Mouse (Mus musculus): Measurements from ENCODE around the gene Srrd.
A peak's percentile ranks its signal among the peaks of the same experiment; 100 is the strongest.

Srrd gene

GRCm38 (mm10) chr5:112342463-112343204 lies at the start of gene Srrd, which contains the start of gene Hps4:
TSS of gene Srrd (minus strand) at chr5:112343040.
TSS of gene Hps4 (plus strand) at chr5:112343083.
- DNase-seq, result peak; percentile 93

DNA sequence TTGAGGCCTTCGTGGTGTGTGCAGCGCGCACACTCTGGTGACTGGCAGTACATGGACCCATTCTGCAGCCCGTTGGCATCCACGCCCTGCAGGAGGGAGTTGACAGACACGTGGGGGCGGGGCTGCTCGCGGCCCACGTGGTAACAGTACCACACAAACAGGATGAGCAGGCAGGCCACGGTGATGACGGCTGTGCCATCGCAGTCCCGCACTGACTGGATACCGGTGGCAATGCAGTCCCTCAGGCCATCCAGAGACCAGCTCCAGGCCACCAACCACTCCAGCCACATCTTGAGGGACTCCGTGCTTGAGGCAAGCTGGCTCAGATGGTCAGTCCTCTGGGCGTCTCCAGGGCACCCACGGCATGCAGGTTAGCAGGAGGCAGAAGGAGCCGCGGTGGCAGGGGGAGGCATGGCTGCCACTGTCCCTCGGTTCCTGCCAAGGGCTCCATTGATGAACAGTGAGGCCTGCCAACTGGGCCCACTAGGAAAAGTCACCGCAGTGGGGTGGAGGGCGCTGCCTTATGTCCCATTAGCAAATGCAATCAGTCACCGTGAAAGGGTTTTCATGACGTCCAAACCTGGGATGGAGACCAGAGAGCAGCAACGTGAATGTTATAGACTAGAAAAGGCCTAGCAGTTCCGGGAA lies 49.0 kb upstream of the Srrd start:
- DNase-seq, result no peak

DNA sequence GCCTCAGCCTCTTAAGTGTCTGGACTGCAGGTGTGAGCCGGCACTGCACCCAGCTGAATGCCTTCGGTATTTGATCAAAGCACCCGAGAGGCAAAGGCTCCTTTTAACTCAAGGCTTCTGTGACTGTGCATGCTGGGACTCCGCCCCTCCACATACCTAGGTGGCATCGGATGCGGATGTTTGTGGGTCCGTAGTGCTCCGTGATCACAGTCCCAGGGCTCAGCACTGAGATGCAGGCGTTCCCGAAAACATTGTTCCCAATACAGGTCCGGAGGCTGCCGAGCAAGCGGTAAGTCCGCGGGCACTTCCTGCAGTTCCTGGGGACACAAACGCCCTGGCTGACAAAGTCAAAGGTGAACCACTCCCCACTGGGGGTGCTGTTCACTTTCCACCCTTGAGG lies 48.2 kb upstream of the Srrd start:
- no peak for DNase-seq

GRCm38 (mm10) chr5:112389352-112389751 lies 46.5 kb upstream of the Srrd start:
- DNase-seq, result no peak

DNA sequence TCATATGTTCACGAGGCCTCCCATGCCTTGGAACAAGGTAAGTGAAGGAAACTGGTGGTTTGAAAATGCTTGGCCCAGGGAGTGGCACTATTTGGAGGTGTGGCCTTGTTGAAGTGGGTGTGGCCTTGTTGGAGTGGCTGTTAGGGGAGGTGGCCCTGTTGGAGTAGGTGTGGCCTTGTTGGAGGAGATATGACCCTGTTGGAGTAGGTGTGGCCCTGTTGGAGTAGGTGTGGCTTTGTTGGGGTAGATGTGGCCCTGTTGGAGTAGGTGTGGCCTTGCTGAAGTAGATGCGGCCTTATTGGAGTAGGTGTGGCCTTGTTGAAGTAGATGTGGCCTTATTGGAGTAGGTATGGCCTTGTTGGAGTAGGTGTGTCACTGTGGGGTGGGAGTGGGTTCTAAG lies 43.1 kb upstream of the Srrd start:
- DNase-seq, result no peak

GRCm38 (mm10) chr5:112384805-112385472 lies 42.1 kb upstream of the Srrd start:
- no peak for DNase-seq

DNA sequence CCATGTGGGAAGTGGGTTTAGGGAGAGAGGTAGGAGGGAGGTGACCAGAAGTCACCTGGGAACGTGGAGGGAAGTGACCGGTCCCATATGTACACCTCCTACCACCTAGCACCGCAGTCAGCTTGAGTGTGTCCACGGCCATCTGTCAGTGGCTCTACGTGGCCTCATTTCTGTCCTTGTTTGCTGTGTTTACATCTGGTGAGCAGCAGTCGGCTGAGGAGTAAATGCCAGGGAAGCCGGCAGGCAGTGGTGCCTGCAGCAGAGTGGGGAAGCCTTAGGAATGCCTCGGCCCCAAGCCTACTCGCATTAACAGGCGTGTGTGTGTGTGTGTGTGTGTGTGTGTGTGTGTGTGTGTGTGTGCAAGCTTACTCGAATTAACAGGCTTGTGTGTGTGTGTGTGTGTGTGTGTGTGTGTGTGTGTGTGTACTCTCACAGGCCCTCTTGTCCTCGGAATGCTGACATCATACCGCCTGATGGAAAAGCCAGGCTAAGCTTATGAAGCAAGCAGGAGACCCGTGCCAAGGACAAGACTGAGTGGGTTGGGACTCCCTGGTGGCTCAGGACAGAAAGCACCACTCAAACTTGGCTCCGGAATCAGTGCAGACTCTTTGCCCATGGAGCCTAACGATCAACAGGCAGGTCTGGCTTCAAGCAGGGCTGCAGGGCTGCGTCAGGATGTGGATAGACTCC lies 39.9 kb upstream of the Srrd start:
- no peak for DNase-seq

DNA sequence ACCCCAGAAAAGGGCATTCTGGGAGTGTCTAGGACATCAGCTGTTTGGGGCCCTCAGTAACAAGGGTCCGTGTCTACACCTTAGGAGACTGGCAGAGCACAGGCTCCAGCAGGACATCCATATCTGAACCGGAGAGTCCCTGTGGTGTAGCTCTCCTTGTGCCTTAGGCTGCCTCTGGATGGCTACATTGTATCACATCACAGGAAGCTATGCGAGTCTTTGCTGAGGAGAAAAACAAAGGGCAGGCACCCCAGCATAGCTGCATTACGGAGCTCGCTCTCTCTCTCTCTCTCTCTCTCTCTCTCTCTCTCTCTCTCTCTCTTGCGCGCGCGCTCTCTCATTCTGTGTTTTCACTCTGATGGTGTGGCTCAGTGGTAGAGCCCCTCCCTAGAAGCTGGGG lies 39.2 kb upstream of the Srrd start:
- DNase-seq, result no peak

DNA sequence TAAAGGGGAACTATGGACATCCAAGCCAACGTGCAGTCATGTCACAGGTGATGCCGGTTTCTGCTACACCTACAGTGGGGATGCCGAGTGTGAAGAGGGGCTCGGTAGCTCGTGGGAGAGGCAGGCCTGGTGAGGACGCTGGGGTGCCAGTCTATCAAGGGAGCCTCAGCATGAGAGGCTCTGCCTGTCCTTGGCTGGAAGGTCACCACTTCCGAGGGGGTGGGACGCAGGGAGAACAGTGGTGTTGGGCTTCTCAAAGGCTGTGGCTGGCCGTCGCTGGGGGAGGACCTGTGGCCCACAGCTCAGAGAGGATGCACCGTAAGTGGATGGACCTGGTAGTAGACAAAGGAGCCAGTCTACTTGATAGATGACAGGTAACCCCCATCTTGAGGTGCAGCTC lies 38.3 kb upstream of the Srrd start:
- no peak for DNase-seq

- no peak for DNase-seq
These were observed 35.9 kb upstream of the Srrd start for GRCm38 (mm10) chr5:112378716-112379115.

DNA sequence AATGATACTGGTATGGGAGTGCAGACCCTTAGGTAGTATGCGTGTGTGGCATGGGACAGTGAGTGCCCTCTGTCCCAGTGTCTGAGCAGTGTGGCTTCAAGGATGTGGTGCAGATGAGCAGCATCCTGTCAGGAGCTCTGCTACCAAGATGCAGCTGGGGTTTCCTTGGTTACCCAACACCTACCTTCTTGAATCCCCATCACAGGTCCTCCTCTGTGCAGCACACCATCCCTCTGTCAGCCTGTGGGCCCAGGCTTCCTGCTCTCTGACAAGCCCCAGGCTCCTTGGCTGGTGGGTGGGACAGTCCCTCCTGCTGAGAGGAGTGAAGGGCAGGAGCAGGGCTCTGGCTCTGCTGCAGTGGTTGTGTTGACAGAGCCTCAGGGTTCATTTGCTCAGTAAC lies 34.5 kb upstream of the Srrd start:
- DNase-seq, result no peak

- DNase-seq, result no peak
These were observed 33.3 kb upstream of the Srrd start for GRCm38 (mm10) chr5:112376111-112376510.

DNA sequence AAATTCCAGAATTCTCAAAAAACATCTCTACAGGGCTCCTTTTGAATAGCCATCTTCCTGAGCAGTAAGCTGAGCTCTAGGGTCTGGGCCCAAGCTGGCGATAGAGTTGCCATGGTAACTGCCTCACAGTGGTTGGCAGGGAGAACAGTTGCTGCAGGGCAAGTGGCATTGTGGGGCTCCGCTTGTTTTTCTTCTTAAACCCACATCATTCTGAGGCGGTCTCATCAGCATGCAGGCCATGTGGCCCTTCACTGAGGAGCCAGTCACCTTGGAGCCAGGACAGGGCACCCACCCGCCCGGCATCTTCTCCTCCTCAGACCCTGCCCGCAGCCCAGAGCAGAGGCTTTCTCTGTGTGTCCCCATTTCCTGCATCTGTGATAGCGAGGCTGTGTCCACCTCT lies 29.1 kb upstream of the Srrd start:
- DNase-seq, result peak; percentile 57

GRCm38 (mm10) chr5:112370236-112370813 lies 27.5 kb upstream of the Srrd start:
- DNase-seq, result no peak

DNA sequence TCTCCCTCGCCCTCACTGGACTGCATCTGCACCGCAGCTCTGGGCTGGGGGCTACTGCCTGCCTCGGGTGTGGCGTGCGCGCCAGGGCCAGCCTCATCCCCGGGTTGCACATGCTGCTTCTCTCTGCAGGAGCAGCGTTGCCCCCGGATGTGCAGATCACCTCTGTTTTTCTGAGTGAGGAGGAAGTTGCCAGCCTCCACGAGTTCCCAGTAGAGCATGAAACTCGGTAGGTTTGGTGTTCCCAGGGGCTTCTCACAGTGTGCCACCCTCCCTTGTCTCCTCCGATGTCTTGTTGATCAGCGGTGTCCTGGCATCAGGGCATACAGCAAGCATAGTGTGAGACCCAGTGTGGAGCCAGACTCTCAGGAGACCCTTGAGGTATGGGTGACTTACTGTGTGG lies 26.5 kb upstream of the Srrd start:
- DNase-seq, result no peak

DNA sequence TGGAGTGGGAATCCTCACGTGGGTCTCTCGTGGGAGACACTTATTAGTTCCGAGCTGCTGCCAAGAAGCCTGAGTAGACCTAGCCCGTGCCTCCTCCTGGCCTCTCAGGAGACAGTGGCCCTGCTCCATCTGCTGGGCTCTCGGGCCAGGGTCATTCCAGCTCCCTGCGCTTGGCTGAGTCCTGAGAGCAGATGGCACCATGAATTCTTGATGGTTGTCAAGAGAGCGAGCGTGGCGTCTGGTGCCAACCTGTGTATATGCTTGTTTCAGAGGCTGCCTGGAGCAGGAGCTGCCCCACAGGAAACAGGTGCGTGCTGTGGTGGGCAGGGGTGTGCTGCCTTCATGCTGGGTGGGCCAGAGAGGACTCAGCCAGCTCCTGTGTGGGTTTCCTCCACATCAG lies 25.8 kb upstream of the Srrd start:
- no peak for DNase-seq

GRCm38 (mm10) chr5:112367929-112368328 lies 25.1 kb upstream of the Srrd start:
- DNase-seq, result no peak

DNA sequence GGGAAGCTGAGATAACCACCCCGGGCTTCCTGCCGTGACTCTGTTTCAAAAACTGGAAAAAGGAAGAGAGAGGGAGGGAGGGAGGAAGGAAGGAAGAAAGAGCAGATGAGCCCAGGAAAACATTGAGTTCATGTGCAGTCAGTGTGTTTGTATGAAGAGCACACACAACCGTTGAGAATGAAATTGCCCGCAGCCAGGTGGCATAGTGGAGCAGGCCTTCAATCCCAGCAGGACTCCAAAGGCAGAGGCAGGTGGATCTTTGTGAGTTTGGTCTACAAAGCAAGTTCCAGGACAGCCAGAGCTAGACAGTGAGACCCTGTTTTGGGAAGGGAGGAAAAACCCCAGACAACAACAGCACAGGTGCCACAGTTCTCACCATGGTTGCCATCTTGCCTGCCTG lies 24.5 kb upstream of the Srrd start:
- no peak for DNase-seq

- DNase-seq, result no peak
These were observed 24.0 kb upstream of the Srrd start for GRCm38 (mm10) chr5:112366879-112367278.

DNA sequence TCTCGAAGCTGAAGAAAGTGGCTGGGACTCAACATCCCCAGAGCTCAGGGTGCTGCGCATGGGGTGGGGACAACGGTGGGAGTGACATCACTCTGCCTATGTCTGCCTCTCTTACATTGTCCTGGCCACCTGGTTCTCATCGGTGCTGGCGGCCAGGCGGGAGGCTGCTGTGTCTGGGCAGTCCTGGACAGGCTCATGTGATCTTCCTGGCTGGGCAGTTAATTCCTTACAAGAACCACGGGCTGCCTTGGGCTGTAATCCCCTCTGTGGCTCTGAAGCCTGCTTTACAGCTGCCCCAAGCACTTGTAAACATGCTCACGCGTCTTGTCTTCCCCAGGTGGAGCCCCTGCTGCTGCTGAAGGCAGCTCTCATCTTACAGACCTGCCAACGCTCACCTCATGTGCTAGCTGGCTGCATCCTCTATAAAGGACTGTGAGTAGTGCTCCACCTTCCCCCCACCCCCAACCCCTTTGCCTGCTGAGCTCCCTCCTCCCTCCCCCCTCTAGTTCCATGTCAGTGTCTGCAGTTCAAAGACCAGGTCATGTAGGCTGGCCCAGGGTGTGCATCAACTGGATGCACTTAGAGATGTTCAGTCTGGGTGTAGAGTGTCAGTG lies 21.5 kb upstream of the Srrd start:
- DNase-seq, result no peak

DNA sequence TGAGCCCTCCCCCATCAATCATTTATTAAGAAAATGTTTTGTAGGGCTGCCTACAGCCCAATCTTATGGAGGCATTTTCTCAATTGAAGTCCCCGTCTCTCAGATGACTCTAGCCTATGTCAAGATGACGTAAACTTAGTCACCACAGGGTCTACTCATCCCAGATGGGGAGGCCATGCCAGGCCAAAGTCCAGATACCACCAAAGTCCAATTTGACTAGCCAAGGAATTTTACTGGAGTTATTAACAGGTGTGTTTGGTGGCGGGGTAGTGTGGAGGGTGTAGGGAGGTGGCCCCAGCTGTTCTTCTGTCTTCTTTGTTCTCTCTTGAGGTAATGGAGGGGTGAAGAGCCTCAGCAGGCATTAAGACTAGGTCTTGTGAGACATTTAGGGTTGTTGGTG lies 17.2 kb upstream of the Srrd start:
- DNase-seq, result no peak

- DNase-seq, result no peak
These were observed 16.7 kb upstream of the Srrd start for GRCm38 (mm10) chr5:112359520-112359919.

GRCm38 (mm10) chr5:112356322-112356721 lies 13.5 kb upstream of the Srrd start:
- no peak for DNase-seq

Measured in right cerebral cortex, postnatal 4 days (tissue).